Mouse (Mus musculus): ENCODE measurements around the gene Prnd. TPM values are rescaled to one million over a fixed set of nuclear protein-coding genes. Genes with fewer than 3 reads are reported as not detected.

The Prnd gene
- total and polyA plus RNA-seq, 3 experiments = 0.76 to 11.4 (median 5.6) TPM

DNA sequence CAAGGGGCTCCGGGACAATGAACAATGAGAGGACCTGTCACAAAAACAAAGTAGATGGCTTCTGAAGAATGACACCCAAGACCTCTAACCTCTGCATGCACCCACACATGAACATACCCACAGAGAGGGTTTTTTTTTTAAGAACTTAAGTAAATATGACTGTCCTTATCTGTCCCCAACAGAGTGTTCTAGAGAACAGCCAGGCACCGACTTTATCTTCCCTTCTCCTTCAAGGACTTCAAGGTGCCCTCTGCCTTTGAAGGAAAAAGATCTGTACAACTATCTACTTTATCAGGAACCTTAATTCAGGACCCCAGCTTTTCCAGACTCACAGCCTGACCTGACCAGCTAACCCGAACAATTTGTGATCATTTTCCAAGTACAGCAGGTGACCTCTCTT, 10.2 kb upstream of the Prnd start:
- no peak overlapping the region for H3K27ac ChIP-seq (ENCODE audit: insufficient read depth, low read depth)
- peaks cover 3 to 5% of the 10 kb centered on the region in 2 experiments for H3K36me3 ChIP-seq (replicated peaks in 1 of 2; ENCODE audit: control insufficient read depth in 1 of 2, insufficient read depth in 1 of 2, low read length in 1 of 2)
- no peaks in the 10 kb centered on the region for H3K79me2 ChIP-seq (replicated peaks; ENCODE audit: control insufficient read depth, extremely low read depth, insufficient read depth, poor library complexity, severe bottlenecking)
- DNase-seq (ENCODE audit: extremely low read depth) = no peak
- no peak overlapping the region for H3K4me2 ChIP-seq (ENCODE audit: insufficient read depth, low read depth, poor library complexity, severe bottlenecking)
- no peaks in the 10 kb centered on the region for H3K9me3 ChIP-seq (replicated peaks; ENCODE audit: low read length)
- H3K9ac ChIP-seq (ENCODE audit: insufficient read depth, low read depth) = no peak overlapping the region
- dilution Hi-C loops (cut with MboI; ENCODE audit: extremely low pct_ligation_motif_present, extremely low pct_unique_long_range_greater_than_20kb, low sequenced_read_pairs) = no loop called here
- no peak for TF ChIP-seq RCOR1 (conservative IDR thresholded peaks at IDR 0.05; ENCODE audit: low read depth, low read length)
- no peak for TF ChIP-seq JUN (IDR thresholded peaks at IDR 0.05; ENCODE audit: insufficient read depth, low read depth, low read length)
- no peak for TF ChIP-seq GABPA (IDR thresholded peaks at IDR 0.05; ENCODE audit: insufficient replicate concordance, low read depth, low read length)
- in situ Hi-C loops (cut with MboI; ENCODE audit: low pct_ligation_motif_present, low pct_unique_long_range_greater_than_20kb, low sequenced_read_pairs) = loop anchor here (25.0 kb wide), 1 partner anchor 403 kb away; no protein-coding TSS in a partner anchor
- H3K4me3 ChIP-seq (replicated peaks in 1 of 3; ENCODE audit: low read depth in 2 of 3, low read length in 2 of 3, poor library complexity in 1 of 3) = no peak overlapping the region
- peaks cover 2 to 24% of the 10 kb centered on the region in 2 experiments; a peak in 2 of 4 replicates for H3K4me1 ChIP-seq (ENCODE audit: control insufficient read depth in 1 of 2, insufficient read depth in 2 of 2)
- H3K27me3 ChIP-seq (replicated peaks) = no peaks in the 10 kb centered on the region

GRCm38 (mm10) chr2:131941501-131941900, 9.2 kb upstream of the Prnd start:
- Histone ChIP-seq H3K4me2 (ENCODE audit: insufficient read depth, low read depth, poor library complexity, severe bottlenecking) (no peak overlapping the region), H3K27ac (ENCODE audit: insufficient read depth, low read depth) (no peak overlapping the region), H3K27me3 (replicated peaks) (no peaks in the 10 kb centered on the region), H3K9ac (ENCODE audit: insufficient read depth, low read depth) (no peak overlapping the region), H3K4me1 (ENCODE audit: control insufficient read depth in 1 of 2, insufficient read depth in 2 of 2) (peaks cover 2 to 16% of the 10 kb centered on the region in 2 experiments; a peak in 2 of 4 replicates), H3K36me3 (replicated peaks in 1 of 2; ENCODE audit: control insufficient read depth in 1 of 2, insufficient read depth in 1 of 2, low read length in 1 of 2) (peaks cover 3 to 5% of the 10 kb centered on the region in 2 experiments), H3K79me2 (replicated peaks; ENCODE audit: control insufficient read depth, extremely low read depth, insufficient read depth, poor library complexity, severe bottlenecking) (no peaks in the 10 kb centered on the region), H3K4me3 (replicated peaks in 1 of 3; ENCODE audit: low read depth in 2 of 3, low read length in 2 of 3, poor library complexity in 1 of 3) (no peak overlapping the region), H3K9me3 (replicated peaks; ENCODE audit: low read length) (no peaks in the 10 kb centered on the region)
- TF ChIP-seq SIN3A (IDR thresholded peaks at IDR 0.05; ENCODE audit: low read length) = no peak
- no peak for TF ChIP-seq MYC (IDR thresholded peaks at IDR 0.05; ENCODE audit: low read depth, low read length)
- no peak for TF ChIP-seq RAD21 (IDR thresholded peaks at IDR 0.05; ENCODE audit: low read depth, low read length)
- no peak for TF ChIP-seq UBTF (IDR thresholded peaks at IDR 0.05; ENCODE audit: low read depth, low read length)
- TF ChIP-seq MAX (IDR thresholded peaks at IDR 0.05; ENCODE audit: low read length) = no peak
- no peak for TF ChIP-seq E2F4 (IDR thresholded peaks at IDR 0.05; ENCODE audit: insufficient replicate concordance, low read depth, low read length)
- dilution Hi-C loops (cut with MboI; ENCODE audit: extremely low pct_ligation_motif_present, extremely low pct_unique_long_range_greater_than_20kb, low sequenced_read_pairs) = no loop called here
- no peak for DNase-seq (ENCODE audit: extremely low read depth)
- in situ Hi-C loops (cut with MboI; ENCODE audit: low pct_ligation_motif_present, low pct_unique_long_range_greater_than_20kb, low sequenced_read_pairs) = loop anchor here (25.0 kb wide), 1 partner anchor 404 kb away; no protein-coding TSS in a partner anchor

- in situ Hi-C loops (cut with MboI; ENCODE audit: low pct_ligation_motif_present, low pct_unique_long_range_greater_than_20kb, low sequenced_read_pairs) = loop anchor here (25.0 kb wide), 1 partner anchor 407 kb away; no protein-coding TSS in a partner anchor
- no peaks in the 10 kb centered on the region for H3K9me3 ChIP-seq (replicated peaks; ENCODE audit: low read length)
- no peak overlapping the region for H3K27ac ChIP-seq (ENCODE audit: insufficient read depth, low read depth)
- no peak overlapping the region for H3K4me3 ChIP-seq (replicated peaks in 1 of 3; ENCODE audit: low read depth in 2 of 3, low read length in 2 of 3, poor library complexity in 1 of 3)
- H3K4me2 ChIP-seq (ENCODE audit: insufficient read depth, low read depth, poor library complexity, severe bottlenecking) = no peak overlapping the region
- no peaks in the 10 kb centered on the region for H3K79me2 ChIP-seq (replicated peaks; ENCODE audit: control insufficient read depth, extremely low read depth, insufficient read depth, poor library complexity, severe bottlenecking)
- dilution Hi-C loops (cut with MboI; ENCODE audit: extremely low pct_ligation_motif_present, extremely low pct_unique_long_range_greater_than_20kb, low sequenced_read_pairs) = no loop called here
- no peaks in the 10 kb centered on the region for H3K36me3 ChIP-seq (replicated peaks in 1 of 2; ENCODE audit: control insufficient read depth in 1 of 2, insufficient read depth in 1 of 2, low read length in 1 of 2)
- no peak overlapping the region for H3K9ac ChIP-seq (ENCODE audit: insufficient read depth, low read depth)
- TF ChIP-seq MAX (IDR thresholded peaks at IDR 0.05; ENCODE audit: low read length) (no peak), ETS1 (conservative IDR thresholded peaks at IDR 0.05; ENCODE audit: low read depth, low read length) (no peak), NELFE (IDR thresholded peaks at IDR 0.05; ENCODE audit: low read depth, low read length) (no peak), USF1 (IDR thresholded peaks at IDR 0.05; ENCODE audit: low read depth, low read length) (no peak), POLR2AphosphoS2 (IDR thresholded peaks at IDR 0.05; ENCODE audit: low read depth, low read length) (no peak), CHD1 (IDR thresholded peaks at IDR 0.05; ENCODE audit: low read depth, low read length) (no peak), TCF12 (IDR thresholded peaks at IDR 0.05; ENCODE audit: low read depth, low read length) (no peak), KAT2A (IDR thresholded peaks at IDR 0.05; ENCODE audit: insufficient replicate concordance, low read length) (no peak), USF2 (conservative IDR thresholded peaks at IDR 0.05; ENCODE audit: low read depth, low read length) (no peak), SIN3A (IDR thresholded peaks at IDR 0.05; ENCODE audit: low read length) (no peak), TBP (conservative IDR thresholded peaks at IDR 0.05; ENCODE audit: low read depth, low read length) (no peak), UBTF (IDR thresholded peaks at IDR 0.05; ENCODE audit: low read depth, low read length) (no peak), MYC (IDR thresholded peaks at IDR 0.05; ENCODE audit: low read depth, low read length) (no peak)
- peaks cover 0 to 11% of the 10 kb centered on the region in 2 experiments; a peak in 2 of 4 replicates for H3K4me1 ChIP-seq (ENCODE audit: control insufficient read depth in 1 of 2, insufficient read depth in 2 of 2)
- DNase-seq (ENCODE audit: extremely low read depth) = no peak
- no peaks in the 10 kb centered on the region for H3K27me3 ChIP-seq (replicated peaks)
Measured at GRCm38 (mm10) chr2:131944370-131944769, 6.3 kb upstream of the Prnd start.

All from CH12.LX (cell line).